Mouse (Mus musculus) stomach, embryonic 15.5 days (tissue): Measurements from ENCODE around the gene Fam187a. TPM values are rescaled to one million over a fixed set of nuclear protein-coding genes. Genes with fewer than 3 reads are reported as not detected.

Source experiments
- ATAC-seq: fragments of 200-750 bp; cut with Nextera tagmentation; 2 replicates; pipeline ENCODE4 v1.8.0; 2017; ENCODE audit warnings: low read depth, moderate number of reproducible peaks, moderate TSS enrichment; ENCODE audit not compliant: insufficient read depth, low FRiP score
- H3K27ac ChIP-seq: fragments of 300-500 bp; sonication (generic); 2 replicates; pipeline ENCODE4 v1.5.1; 2015; ENCODE audit warnings: mild to moderate bottlenecking, inconsistent platforms
- H3K27me3 ChIP-seq: fragments of 300-500 bp; sonication (generic); replicated peaks from 2 replicates; pipeline ENCODE4 v1.6.1; 2015; ENCODE audit warnings: inconsistent platforms
- H3K36me3 ChIP-seq: fragments of 300-500 bp; sonication (generic); 2 replicates; pipeline ENCODE4 v1.6.1; 2015; ENCODE audit warnings: inconsistent platforms
- H3K4me1 ChIP-seq: fragments of 300-500 bp; sonication (generic); 2 replicates; pipeline ENCODE4 v1.6.1; 2015; ENCODE audit warnings: inconsistent platforms
- H3K4me2 ChIP-seq: fragments of 300-500 bp; sonication (generic); 2 replicates; pipeline ENCODE4 v1.6.1; 2015; ENCODE audit warnings: mild to moderate bottlenecking, inconsistent platforms
- H3K4me3 ChIP-seq: fragments of 300-500 bp; sonication (generic); replicated peaks from 2 replicates; pipeline ENCODE4 v1.5.1; 2015; ENCODE audit warnings: inconsistent platforms
- H3K9ac ChIP-seq: fragments of 300-500 bp; sonication (generic); 2 replicates; pipeline ENCODE4 v1.6.1; 2015; ENCODE audit warnings: inconsistent platforms
- H3K9me3 ChIP-seq: fragments of 300-500 bp; sonication (generic); 2 replicates; pipeline ENCODE4 v1.6.1; 2016; ENCODE audit warnings: inconsistent platforms
- WGBS: fragments of 180-500 bp; shearing (Covaris S2); methylation state at CpG from one replicate; pipeline ENCODE4 v1.1.7; 2015; 5-methylcytosine and 5-hydroxymethylcytosine counted together
- polyA plus RNA-seq: library from polyadenylated mRNA; unstranded; fragments of >200 nt; fragmentation: Nextera tagmentation; extraction: Ambion mirVana; gene quantifications from 2 replicates; pipeline ENCODE4 v1.2.1, GENCODE M21; 2015

Gene Fam187a
- polyA plus RNA-seq, 1 experiment from 2014 or later = not detected

GRCm38 (mm10) chr11:102930672-102931071 lies 45.7 kb downstream of the Fam187a start:
- WGBS = 90% methylated on average over 10 of the region's 10 CpGs
- no peak for ATAC-seq
- H3K36me3 ChIP-seq = no peaks in the 10 kb centered on the region

DNA sequence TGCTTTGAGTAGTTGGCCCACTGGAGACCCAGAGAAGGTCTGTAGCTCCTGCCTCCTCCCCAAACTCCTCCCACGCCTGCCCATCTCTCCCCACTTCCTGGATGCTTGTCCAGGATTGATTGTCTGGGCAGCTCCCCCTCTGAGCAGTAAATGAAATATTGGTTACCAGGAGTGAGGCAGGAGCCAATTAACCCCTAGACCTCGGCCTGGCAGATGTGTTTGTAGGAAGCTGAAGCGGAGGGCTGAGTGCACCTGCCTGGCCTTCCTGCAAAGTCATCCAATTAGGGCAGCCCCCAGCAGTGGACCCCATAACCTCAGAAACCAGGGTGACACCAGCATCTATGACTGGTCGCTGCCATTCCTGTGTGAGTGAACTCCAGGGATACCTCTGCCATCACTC lies 51.3 kb downstream of the Fam187a start:
- peaks cover 12% of the 10 kb centered on the region for H3K4me1 ChIP-seq
- no peak for ATAC-seq
- H3K9me3 ChIP-seq = no peaks in the 10 kb centered on the region
- no peak overlapping the region for H3K9ac ChIP-seq
- H3K27ac ChIP-seq = no peak overlapping the region
- H3K4me2 ChIP-seq = no peak overlapping the region
- no peaks in the 10 kb centered on the region for H3K36me3 ChIP-seq
- WGBS = 24% methylated on average over 4 of the region's 4 CpGs
- no peak overlapping the region for H3K4me3 ChIP-seq
- no peaks in the 10 kb centered on the region for H3K27me3 ChIP-seq

More at GRCm38 (mm10) chr11:102930672-102931071, 45.7 kb downstream of the Fam187a start:
- no peak overlapping the region for H3K9ac ChIP-seq
- H3K4me3 ChIP-seq = no peak overlapping the region
- no peaks in the 10 kb centered on the region for H3K9me3 ChIP-seq
- H3K4me1 ChIP-seq = no peaks in the 10 kb centered on the region
- no peak overlapping the region for H3K27ac ChIP-seq
- no peak overlapping the region for H3K4me2 ChIP-seq
- H3K27me3 ChIP-seq = no peaks in the 10 kb centered on the region

Other genes with a start within 250 kb of the Fam187a start
- 0.55 and 1.0 TPM in 2 replicates for gene Meioc, start 221.5 kb upstream of the Fam187a start, polyA plus RNA-seq
- gene Ccdc43, start 187.4 kb upstream of the Fam187a start, polyA plus RNA-seq = 38.3 and 41.4 TPM in 2 replicates
- gene Adam11, start 123.7 kb upstream of the Fam187a start, polyA plus RNA-seq = 4.7 and 7.7 TPM in 2 replicates
- 39.0 and 43.7 TPM in 2 replicates for gene Gjc1, start 65.5 kb upstream of the Fam187a start, polyA plus RNA-seq
- 1.4 and 1.5 TPM in 2 replicates for gene Higd1b, start 49.3 kb upstream of the Fam187a start, polyA plus RNA-seq
- 155 and 169 TPM in 2 replicates for gene Eftud2, start 4.2 kb upstream of the Fam187a start, polyA plus RNA-seq
- 1.1 TPM in 2 replicates for gene Ccdc103, start 4.0 kb upstream of the Fam187a start, polyA plus RNA-seq
- gene Gfap, start 15.7 kb downstream of the Fam187a start, polyA plus RNA-seq = 0.70 and 1.2 TPM in 2 replicates
- gene Kif18b, start 40.0 kb downstream of the Fam187a start, polyA plus RNA-seq = 9.5 TPM in 2 replicates
- gene C1ql1, start 61.5 kb downstream of the Fam187a start, polyA plus RNA-seq = 5.1 and 5.6 TPM in 2 replicates
- 48.5 and 52.2 TPM in 2 replicates for gene Nmt1, start 143.0 kb downstream of the Fam187a start, polyA plus RNA-seq
- gene Dcakd, start 143.2 kb downstream of the Fam187a start, polyA plus RNA-seq = 107 TPM in 2 replicates
- 3.5 and 3.6 TPM in 2 replicates for gene Plcd3, start 216.5 kb downstream of the Fam187a start, polyA plus RNA-seq
- 19.2 and 23.7 TPM in 2 replicates for gene Acbd4, start 216.5 kb downstream of the Fam187a start, polyA plus RNA-seq
- 5.1 and 5.4 TPM in 2 replicates for gene Hexim1, start 231.1 kb downstream of the Fam187a start, polyA plus RNA-seq
- gene Hexim2, start 247.3 kb downstream of the Fam187a start, polyA plus RNA-seq = 6.8 and 8.7 TPM in 2 replicates